Mouse (Mus musculus): ENCODE data around the gene Oas1f.
A peak's percentile ranks its signal among the peaks of the same experiment; 100 is the strongest.
"Not testable (repeated sequence)": the region's sequence is repeated elsewhere in the genome, so short reads cannot be mapped to it uniquely, and the experiment has no call there.

The Oas1f gene

DNA sequence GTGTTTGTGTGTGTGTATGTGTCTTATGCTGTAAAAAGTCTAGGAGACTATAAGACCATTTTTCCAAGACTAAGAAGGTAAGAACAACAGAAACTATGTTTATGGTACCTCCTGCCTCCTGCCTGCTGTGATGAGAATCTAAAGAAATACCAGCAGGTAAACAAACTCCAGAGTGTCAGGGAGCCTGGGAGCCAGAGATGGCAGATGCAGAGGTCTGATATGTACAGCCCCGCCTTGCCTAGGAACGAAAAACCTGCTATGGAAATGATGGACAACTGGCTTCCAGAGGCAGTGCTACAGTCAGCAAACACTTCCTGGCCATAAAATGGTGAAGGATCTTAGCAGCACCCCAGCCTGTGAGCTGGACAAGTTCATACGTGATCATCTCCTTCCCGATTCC is at the start of gene Oas1f:
Gene Oas1f (plus strand): TSS at position 301 of the 400 bp plus-strand sequence.
- DNase-seq: no peak

DNA sequence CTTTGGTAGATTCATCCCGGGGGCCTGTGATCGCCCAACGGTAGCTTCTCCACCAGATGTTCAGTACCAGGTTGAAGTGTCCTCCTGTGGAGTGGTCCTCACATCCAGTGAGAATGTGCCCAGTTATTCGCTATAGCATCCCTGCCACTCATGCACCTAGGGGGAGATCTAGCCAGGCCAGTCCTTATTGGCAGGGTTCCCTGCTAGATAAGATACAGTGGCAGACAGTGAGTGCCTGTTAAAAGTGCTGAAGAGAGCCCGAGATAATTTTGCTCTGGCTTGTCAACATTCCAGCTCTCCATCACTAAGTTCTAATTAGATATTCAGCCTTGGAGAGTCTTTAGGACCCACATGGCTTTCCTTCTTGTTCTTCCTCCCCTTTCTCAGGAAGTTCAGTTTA is 49.0 kb upstream of the Oas1f start:
- DNase-seq: not testable (repeated sequence)

DNA sequence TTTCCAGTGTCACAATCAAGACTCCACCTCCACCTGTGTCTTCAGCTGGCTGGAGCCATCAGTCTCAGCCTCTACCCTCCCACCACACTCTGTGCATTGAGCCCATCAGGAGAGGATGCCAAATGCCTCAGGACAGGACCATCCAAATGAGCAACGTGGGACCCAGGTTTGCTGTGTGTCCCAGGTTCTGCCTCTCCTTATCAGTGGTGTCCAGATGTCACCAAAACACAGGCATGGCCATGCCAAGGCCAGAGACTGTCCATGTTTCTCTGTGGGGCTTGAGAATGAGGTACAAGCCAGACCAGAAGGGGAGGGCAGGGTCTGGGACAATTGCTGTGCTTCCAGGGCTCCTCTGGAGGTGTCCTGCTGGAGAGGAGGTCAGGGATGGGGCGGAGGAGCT is 48.2 kb upstream of the Oas1f start:
- DNase-seq: not testable (repeated sequence)

DNA sequence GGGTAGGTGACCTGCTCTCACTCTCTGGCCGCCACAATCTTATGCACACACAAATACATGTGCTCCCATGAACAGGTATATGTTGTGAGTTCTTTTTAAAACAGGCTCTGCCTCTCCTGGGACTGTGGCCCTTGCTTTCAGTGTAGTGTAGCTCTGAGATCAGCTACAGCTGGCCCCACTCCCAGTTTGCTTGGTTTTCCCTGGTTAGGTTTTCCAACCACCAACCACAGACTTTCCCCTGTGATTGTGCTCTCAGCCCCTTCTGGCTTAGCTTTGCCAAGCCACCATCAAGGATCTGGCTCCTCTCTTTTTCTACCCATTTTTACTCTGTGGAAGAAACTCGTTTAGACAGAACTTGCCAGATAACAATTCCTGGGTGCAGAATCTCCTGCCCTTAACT is 43.6 kb upstream of the Oas1f start:
- no peak for DNase-seq

DNA sequence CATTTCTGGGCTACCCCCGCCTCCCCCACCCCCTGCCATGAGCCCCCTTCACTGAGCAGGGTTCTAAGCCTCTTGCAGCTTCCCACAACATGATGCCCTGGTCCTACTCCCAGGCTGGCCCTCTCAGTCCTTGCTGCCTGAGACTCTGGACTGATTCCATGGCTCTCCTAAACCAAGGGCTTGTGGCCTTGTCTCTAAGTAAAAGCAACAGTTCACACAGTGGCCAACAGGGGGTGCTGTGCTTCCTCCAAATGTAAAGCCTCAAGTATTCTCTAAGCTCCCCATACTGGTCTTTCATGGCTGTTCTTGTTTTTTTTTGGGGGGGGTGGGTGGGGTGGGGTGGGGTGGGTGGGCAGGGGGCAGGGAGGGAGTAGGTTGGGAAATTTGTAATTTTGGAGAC is 40.7 kb upstream of the Oas1f start:
- peak; percentile 45 to 49 for DNase-seq

DNA sequence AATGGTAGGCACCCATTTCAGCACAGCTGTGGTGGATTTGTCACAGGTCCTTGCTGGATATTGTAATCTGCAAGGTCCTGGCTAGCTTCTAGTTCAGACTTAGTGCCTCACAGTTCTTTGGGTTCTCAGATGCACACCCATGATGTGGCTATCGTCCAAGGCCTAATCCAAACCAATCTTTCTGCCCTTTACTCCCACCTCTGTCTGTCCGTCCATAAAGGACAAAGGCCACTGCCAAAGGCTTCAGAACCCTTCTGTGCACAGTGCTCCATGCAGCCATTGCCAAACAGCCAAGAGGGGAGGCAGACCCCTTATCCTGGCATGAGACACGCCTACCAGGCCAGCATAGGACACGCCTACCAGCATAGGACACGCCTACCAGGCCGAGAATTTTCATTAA is 38.0 kb upstream of the Oas1f start:
- DNase-seq: no peak

DNA sequence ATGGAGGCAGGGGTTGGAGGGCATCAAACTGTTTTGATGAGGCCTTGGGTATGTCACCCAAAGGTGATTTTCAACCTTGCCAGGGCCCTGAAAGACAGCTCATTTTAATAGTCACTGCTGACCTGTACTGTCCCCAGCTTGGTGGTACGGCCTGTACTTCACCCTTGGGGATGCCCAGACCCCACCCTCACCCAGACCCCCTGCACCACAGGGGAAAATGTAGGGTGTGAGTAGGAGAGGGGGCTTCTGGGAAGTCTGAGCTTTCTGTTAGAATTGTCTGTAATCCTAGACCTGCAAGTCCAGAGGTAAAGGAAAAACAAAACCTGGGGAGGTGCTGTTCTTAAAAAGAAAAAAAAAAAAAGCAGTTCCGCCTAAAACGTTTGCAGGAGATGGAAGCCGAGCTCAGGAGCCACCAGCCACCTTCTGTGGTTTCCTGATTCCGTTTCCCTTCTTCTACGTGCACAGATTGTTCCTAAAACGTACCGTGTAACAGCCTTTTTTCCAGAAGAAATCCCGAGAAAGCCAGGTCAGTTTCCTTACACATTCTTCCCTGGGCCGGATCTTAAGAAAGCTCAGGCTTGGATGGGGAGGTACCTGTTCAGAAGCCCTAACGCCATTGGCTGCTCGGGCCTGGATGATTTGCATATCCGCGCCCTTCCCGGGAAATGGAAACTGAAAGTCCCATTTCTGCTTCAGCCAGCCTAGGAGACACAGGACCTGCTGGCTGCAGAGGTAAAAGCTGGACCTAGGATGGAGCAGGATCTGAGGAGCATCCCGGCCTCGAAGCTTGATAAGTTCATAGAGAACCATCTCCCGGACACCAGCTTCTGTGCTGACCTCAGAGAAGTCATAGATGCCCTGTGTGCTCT is 35.0 kb upstream of the Oas1f start, which contains the start of gene Oas1c:
Gene Oas1c (minus strand): TSS at position 564 of the 869 bp plus-strand sequence.
- peak; percentile 91 to 93 for DNase-seq

DNA sequence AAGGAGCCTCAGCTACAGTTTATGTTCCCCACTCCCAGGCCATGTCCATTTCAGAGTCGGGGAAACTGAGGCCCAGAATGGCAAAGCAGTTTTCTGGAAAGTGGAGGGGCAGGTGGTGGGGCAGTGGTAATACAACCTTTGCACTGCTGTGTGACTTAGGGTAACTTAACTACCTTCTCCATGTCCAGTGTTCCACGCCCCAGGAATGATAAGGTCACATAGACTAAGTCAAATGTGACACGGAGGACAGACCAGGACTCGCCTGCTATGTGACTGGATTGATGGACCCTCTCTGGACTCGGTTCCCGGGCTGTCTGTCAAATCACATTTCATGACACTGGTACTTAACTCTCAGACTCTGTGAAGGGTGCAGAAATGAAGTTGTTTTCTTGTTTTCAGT is 34.1 kb upstream of the Oas1f start:
- no peak for DNase-seq

DNA sequence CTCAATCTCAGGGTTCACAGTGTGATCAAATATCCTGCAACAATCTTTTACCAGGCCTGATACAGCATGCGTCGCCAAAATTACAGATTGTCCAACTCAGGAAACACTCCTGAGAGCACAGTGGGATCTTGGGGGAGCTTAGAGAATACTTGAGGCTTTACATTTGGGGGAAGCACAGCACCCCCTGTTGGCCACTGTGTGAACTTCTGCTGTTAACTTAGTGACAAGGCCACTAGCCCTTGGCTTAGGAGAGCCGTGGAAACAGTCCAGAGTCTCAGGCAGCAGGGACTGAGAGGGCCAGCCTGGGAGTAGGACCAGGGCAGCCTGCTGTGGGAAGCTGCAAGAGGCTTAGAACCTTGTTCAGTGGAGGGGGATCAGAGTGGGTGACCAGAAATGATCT is 31.2 kb upstream of the Oas1f start:
- peak; percentile 23 to 26 for DNase-seq

DNA sequence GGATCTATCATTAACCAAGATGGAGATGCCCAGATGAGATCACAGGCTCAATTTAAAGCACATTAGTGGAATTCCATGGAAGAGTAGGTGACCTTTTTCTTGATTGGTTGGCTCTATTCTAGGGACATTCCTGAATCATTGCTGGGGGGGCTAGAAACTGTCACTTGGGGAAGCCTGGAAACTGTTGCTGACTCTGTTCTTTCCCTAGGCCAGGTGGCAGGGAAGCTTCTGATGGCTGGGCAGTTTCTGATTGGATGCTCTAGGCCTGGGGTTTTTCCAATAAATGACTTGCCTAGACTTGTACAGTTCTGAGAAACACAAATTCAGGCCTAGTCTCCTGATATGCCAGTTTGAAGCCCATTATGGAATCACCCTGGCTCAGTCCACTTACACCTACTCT is 28.2 kb upstream of the Oas1f start:
- DNase-seq: no peak

DNA sequence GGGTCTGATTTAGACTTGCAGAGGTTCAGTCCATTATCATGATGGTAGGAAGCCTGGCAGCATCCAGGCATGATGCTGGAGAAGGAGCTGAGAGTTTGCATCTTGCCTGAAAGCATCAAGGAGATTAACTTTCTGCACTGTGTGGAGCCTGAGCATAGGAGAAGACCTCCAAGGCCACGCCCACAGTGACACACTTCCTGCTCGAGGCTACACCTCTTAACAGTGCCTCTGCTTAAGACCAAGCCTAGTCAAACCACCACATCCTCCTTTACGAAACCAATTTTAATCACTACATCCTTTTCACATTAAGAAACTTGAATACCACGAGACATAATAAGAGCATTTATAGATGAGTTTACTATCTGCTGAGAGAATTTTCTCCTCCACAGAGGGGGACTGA is 16.1 kb upstream of the Oas1f start:
- no peak for DNase-seq

DNA sequence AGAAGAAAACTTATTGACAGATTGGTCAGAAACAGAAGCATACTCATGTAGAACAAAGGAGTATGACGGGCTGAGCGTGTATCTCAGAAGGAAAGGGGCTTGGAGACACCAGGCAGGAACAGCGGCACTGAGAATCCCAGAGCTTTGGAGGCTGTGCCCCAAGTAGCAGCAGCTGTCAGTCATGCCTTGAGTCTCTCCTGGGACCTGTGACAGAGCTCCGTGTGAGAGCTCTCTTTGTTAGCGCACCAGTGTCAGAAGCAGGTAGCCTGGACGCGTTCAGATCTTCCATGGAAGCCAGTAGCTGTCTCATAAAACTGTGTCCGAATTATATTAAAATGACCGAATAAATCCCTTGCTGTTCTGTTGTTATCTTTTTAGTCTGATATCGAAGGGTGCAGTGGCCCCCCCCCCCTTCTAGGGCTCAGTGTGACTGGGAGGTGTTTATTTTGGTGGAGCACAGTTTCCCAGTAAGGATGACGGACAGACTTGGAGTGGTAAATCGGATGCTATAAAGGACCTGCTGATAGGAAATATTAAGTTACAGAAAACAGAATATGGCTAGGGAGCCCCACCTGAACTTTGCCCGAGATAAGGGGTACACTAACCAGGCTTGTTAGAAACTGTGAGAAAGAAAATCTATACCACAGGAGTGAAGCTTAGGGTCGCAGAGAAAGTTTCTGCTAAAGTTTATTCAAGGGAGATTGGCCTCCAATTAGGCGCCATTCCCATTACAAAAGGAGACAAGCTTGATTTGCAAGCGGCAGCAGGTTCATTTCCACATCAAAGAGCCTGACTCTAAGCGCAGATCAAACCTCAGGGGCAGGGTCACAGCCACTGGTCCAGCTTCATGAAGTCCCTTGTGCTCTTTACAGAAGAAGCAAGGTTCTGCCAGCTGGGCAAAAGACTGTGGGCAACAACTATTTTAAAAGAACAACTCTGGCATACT is 13.6 kb upstream of the Oas1f start:
- DNase-seq: no peak

DNA sequence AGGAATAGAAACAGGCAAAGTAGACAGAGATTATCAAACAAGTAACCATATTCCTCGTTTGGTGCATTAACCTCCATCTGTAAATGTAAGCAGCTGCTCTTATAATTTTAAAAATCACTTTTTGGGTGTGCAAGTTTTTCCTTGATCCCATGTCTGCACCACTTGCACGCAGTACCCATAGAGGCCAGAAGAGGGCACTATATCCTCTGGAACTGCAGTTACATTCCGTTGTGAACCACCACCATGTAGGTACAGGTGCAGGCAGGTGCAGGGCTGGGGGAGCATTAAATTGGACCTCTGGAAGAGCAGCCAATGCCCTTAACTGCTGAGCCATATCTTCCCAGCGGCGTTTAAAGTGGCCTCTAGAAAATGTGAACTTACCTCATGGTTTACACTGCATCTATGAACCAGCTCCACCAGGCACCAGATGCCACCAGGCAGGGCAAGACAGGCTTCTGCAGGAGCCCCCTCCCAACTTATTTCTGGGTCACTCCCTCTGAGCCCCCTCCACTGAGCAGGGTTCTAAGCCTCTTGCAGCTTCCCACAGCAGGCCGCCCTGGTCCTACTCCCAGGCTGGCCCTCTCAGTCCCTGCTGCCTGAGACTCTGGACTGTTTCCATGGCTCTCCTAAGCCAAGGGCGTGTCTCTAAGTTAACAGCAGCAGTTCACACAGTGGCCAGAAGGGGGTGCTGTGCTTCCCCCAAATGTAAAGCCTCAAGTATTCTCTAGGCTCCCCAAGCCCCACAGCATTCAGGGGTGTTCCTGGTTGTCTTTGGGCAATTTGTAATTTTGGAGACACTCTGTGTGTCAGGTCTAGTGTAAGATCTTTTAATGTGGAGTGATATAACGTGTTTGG is 10.2 kb upstream of the Oas1f start:
- peak; percentile 19 to 28 for DNase-seq

DNA sequence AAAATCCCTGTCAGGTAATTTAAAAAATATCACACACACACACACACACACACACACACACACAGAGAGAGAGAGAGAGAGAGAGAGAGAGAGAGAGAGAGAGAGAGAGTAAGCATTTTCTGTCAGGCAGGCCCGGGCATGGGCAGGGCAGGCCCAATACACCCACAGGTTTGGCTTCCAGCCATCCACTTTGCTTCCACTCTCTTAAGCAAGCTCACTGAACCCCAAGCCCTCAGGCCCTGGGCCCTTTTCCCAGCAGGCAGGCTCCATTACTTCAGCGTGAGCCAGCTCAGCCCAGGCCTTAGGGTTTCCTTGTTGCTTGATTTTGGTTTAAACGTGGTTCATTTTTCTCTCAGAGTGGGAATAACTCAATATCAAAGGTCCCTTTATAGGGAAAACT is 2.5 kb upstream of the Oas1f start:
- DNase-seq: peak; percentile 28 to 64

DNA sequence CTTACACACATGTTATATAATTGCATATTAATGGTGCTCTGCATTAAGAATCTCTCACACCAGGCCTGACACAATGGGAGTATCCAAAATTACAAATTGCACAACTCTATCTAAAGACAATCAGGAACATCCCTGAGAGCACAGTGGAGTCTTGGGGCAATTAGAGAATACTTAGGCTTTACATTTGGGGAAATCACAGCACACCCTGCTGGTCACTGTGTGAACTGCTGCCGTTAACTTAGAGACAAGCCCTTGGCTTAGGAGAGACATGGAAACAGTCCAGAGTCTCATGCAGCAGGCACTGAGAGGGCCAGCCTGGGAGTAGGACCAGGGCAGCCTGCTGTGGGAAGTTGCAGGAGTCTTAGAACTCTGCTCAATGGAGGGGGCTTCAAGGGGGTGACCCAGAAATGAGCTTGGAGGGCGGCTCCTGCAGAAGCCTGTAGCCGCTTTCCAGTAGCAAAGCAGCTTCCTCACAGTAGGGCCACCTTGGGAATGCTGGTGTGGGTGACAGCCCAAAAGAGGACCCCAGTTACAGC is 2.5 kb downstream of the Oas1f start:
- peak; percentile 25 to 29 for DNase-seq

DNA sequence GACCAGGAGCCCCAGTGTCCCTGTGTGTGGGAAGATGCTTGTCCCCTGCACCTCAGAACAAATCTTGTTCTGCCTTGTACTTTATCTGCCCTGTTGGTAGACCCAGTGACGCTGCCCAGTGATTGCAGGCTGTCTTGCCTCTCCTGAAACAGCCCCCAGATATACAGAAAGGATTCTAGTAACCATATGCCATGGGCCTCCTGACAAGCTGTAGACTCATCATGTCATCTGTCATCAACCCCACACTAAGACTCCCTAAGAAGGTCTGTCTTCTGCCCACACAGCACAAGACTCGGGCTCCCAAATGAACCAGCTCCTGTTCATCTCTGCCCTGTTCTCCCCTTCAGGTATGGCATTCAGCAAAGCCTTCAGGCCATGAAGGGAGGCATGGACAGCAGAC is 12.1 kb downstream of the Oas1f start:
- no peak for DNase-seq

DNA sequence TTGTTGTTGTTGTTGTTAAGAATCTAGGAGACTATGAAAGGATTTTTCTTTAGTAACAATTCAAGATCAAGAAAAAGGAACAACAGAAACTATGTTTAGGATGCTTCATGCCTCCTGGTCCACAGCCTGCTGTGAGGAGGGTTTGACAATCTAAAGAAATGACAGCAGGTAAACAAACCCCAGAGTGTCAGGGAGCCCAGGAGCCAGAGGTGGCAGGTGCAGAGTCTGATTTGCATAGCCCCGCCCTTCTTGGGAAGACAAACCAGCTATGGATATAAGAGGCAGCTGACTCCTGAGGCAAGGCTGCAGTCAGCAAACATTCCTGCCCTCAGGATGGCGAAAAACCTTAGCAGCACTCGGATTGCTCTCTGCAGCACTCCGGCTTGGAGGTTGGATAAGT is 14.0 kb downstream of the Oas1f start, which contains the start of gene Oas1h:
Gene Oas1h (plus strand): TSS at position 301 of the 400 bp plus-strand sequence.
- no peak for DNase-seq

DNA sequence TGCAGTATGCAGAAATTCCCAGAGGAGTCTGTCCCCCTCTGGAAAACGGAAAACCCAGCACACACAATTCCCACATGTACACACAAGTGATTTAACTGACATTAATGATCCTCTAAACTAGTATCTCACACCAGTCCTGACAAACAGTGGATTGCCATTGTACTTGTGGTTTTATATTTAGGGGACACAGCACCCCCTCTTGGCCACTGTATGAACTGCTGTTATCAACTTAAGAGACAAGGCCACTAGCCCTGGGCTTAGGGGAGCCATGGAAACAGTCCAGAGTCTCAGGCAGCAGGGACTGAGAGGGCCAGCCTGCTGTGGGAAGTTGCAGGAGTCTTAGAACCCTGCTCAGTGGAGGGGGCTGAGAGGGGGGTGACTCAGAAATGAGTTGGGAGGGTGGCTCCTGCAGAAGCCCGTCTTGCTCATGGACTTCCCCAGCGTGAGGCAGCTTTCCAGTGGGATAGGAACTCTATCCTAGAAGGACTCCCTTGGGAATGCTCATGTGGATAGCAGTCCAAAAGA is 18.2 kb downstream of the Oas1f start:
- DNase-seq: no peak

DNA sequence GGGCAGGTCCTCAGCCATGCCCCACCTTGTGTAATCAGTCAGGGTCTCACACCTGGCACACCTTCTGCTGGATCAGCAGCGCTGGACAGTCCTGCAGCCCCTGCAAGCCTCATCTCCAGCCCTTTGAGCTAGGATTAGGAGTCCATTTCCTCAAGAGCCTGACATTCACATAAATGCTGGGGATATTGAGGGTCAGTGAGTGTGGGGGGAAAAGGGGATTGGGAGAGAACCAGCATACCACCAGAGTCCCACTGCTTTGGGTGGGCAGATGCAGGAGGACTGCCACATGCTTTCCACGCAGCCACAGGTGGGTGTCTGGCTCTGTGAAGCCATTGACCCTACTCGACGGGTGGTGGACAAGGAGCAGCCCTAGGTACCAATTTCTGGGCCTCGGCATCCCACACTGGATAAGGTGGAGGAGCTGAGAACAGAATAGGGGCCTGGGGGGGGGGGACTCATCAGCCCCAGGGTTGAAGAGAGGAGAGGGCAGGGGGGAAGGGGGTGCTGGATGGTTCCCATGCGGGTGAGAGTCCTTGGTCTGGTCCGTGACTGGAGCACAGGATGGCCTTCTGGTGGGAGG is 22.4 kb downstream of the Oas1f start:
- DNase-seq: no peak

DNA sequence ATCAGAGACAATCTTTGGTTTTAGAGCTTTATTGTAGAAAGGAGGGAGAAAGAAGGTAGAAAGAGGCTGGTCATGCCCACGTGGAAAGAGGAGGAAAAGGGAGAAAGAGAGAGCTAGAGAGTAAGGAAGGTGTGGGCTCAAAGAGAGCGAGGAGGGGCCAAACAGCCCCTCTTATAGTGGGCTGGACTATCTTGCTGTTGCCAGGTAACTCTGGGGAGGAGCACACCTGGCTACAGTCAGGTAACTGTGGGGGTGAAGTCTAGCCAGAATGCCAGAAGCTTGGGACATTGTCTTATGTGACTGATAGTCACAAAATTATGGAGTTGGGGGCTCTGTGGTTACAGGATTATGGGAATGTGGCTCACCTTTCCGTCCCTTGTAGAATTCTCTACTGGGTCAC is 22.9 kb downstream of the Oas1f start:
- no peak for DNase-seq

DNA sequence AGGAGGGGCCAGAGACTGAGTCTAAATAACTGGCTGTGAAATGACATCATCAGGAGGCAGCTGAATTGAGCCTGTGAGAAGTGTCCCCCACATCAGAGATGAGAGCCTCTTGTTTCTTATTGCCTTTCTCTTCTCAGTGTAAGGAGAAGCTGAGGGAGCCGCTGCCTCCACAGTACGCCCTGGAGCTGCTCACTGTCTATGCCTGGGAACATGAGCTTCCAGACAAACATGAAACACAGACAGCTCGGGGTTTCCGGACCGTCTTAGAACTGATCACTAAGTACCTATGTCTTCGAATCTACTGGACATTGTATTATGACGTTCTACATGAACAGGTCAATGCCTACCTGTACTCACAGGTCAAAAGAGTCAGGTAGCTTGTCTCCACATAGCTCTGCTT is 23.6 kb downstream of the Oas1f start:
- DNase-seq: no peak

DNA sequence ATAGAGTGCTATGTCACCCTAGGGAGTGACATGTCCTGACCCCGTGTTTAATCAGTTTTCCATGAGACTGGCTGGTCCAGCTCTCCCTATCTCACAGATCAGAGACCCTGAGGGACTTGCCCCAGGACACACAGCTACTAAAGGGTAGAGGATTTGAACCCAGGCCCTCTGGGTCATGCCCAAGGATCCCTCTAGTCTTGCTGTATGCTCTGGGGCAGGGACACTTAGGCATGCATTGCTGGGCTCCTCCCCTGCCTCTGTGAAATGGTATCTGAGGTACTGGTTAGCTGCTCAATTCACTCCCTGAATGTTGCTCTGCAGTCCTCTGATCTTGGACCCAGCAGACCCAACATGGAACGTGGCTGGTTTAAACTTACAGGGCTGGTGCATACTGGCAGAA is 24.3 kb downstream of the Oas1f start:
- DNase-seq: no peak
